Mouse (Mus musculus) C2C12 (cell line): ENCODE results near the gene Thrb. TPM values are rescaled to one million over a fixed set of nuclear protein-coding genes. Genes with fewer than 3 reads are reported as not detected.

Experiments used
- H3K27me3 ChIP-seq: one replicate; pipeline ENCODE4 v1.6.1; 2011; ENCODE audit not compliant: control insufficient read depth, insufficient read depth, insufficient read length
- H3K36me3 ChIP-seq: one replicate; pipeline ENCODE4 v1.6.1; 2011; ENCODE audit not compliant: control insufficient read depth, insufficient read depth
- H3K4me3 ChIP-seq: one replicate; pipeline ENCODE4 v1.5.1; 2011; ENCODE audit warnings: mild to moderate bottlenecking, control low read depth; ENCODE audit not compliant: poor library complexity, insufficient read depth, severe bottlenecking
- H3K79me2 ChIP-seq: one replicate; pipeline ENCODE4 v1.6.1; 2011; ENCODE audit not compliant: control insufficient read depth, insufficient read depth
- H3K79me3 ChIP-seq: one replicate; pipeline ENCODE4 v1.6.1; 2011; ENCODE audit warnings: low read depth, control low read depth
- H3ac ChIP-seq: one replicate; pipeline ENCODE3; 2011; ENCODE audit warnings: low read depth; ENCODE audit not compliant: control insufficient read depth, insufficient read length
- CEBPB ChIP-seq: IDR thresholded peaks from one replicate; pipeline ENCODE4 v1.6.1; 2011; ENCODE audit warnings: low read depth, mild to moderate bottlenecking, control low read depth, moderate library complexity
- CTCF ChIP-seq: IDR thresholded peaks from one replicate; pipeline ENCODE4 v1.5.1; 2011; ENCODE audit not compliant: control insufficient read depth, insufficient read depth, insufficient read length
- FOSL1 ChIP-seq: IDR thresholded peaks from one replicate; pipeline ENCODE4 v1.8.0; 2011; ENCODE audit warnings: mild to moderate bottlenecking, low read length; ENCODE audit not compliant: poor library complexity, insufficient read depth, severe bottlenecking
- MAX ChIP-seq: IDR thresholded peaks from one replicate; pipeline ENCODE4 v1.6.1; 2011; ENCODE audit warnings: mild to moderate bottlenecking, control low read depth
- MYOD1 ChIP-seq: IDR thresholded peaks from one replicate; pipeline ENCODE4 v1.6.1; 2011; ENCODE audit warnings: low read depth; ENCODE audit not compliant: control insufficient read depth, insufficient read length
- MYOG ChIP-seq: IDR thresholded peaks from one replicate; pipeline ENCODE4 v1.6.1; 2011; ENCODE audit not compliant: control insufficient read depth, insufficient read length; ENCODE audit errors: extremely low read depth
- USF1 ChIP-seq: IDR thresholded peaks from one replicate; pipeline ENCODE4 v1.6.1; 2011; ENCODE audit warnings: low read depth, mild to moderate bottlenecking, control low read depth, moderate library complexity
- polyA plus RNA-seq: library from polyadenylated mRNA; unstranded; fragments of >200 nt; fragmentation: generic; extraction: Trizol; gene quantifications from one replicate; pipeline ENCODE4 v1.2.1, GENCODE M21; 2012; ENCODE audit warnings: missing spikeins

Thrb gene
- polyA plus RNA-seq, 1 experiment, result 0.01 TPM

- H3K36me3 ChIP-seq, result no peaks in the 10 kb centered on the region
- H3K27me3 ChIP-seq, result no peaks in the 10 kb centered on the region
- no peak overlapping the region for H3K4me3 ChIP-seq
- no peaks in the 10 kb centered on the region for H3K79me3 ChIP-seq
- TF ChIP-seq CEBPB (no peak), MYOG (no peak), FOSL1 (no peak), CTCF (no peak), MAX (no peak), MYOD1 (no peak), USF1 (no peak)
- H3K79me2 ChIP-seq, result no peaks in the 10 kb centered on the region
- no peak overlapping the region for H3ac ChIP-seq
Measured at GRCm38 (mm10) chr14:17868326-17868725, 208.3 kb downstream of the Thrb start.

DNA sequence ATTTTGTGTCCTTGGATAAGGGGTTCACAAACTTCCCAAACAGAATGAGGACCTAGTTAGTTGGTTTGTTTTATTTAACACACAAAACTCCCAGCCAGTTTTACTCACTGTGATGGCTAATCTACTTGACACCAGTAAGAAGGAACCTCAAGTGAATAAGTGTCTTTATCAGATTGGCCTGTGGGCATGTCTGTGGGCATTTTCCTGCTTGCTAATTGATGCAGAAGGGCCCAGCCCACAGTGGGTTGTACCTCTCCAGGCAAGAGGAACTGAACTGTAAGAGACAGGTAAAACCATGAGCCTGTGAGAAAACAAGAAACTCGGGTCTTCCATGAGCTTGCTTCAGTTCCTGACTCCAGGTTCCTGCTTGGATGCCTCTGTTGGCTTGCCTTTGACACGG, 215.9 kb downstream of the Thrb start:
- no peaks in the 10 kb centered on the region for H3K27me3 ChIP-seq
- no peaks in the 10 kb centered on the region for H3K36me3 ChIP-seq
- TF ChIP-seq MAX (no peak), USF1 (no peak), CEBPB (no peak), FOSL1 (no peak), MYOG (no peak), MYOD1 (no peak), CTCF (no peak)
- no peaks in the 10 kb centered on the region for H3K79me3 ChIP-seq
- H3ac ChIP-seq, result no peak overlapping the region
- no peak overlapping the region for H3K4me3 ChIP-seq
- H3K79me2 ChIP-seq, result no peaks in the 10 kb centered on the region

- Histone ChIP-seq H3K36me3 (no peaks in the 10 kb centered on the region), H3K79me2 (no peaks in the 10 kb centered on the region), H3K4me3 (no peak overlapping the region), H3ac (no peak overlapping the region), H3K27me3 (no peaks in the 10 kb centered on the region), H3K79me3 (no peaks in the 10 kb centered on the region)
- no peak for TF ChIP-seq MYOD1
- TF ChIP-seq CTCF, result no peak
- no peak for TF ChIP-seq CEBPB
- TF ChIP-seq FOSL1, result no peak
- TF ChIP-seq USF1, result no peak
- no peak for TF ChIP-seq MAX
Measured at GRCm38 (mm10) chr14:17879446-17879845, 219.4 kb downstream of the Thrb start.

DNA sequence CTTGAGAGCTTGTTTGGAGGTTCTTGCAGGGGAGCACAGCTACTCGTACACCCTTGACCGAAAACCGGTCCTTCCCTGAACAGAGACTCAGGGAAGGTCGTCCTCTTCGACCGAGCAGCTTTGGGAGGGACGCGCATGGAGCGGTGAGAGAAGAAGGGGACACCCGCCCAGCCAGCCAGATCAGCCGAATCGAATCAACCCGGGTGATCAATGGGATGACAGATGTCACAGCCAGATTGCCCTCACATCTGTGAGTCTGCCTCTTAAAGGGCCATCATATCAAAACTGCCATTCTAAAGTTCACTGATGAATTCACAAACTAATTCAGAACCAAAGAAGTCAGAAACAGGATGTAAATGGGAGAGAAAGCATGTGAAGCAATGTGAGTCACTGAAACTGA, 224.8 kb downstream of the Thrb start:
- Histone ChIP-seq H3K79me2 (no peaks in the 10 kb centered on the region), H3K79me3 (no peaks in the 10 kb centered on the region), H3K4me3 (no peak overlapping the region), H3ac (no peak overlapping the region), H3K27me3 (no peaks in the 10 kb centered on the region), H3K36me3 (no peaks in the 10 kb centered on the region)
- TF ChIP-seq MYOD1, result no peak
- no peak for TF ChIP-seq MYOG
- no peak for TF ChIP-seq USF1
- no peak for TF ChIP-seq CEBPB
- no peak for TF ChIP-seq FOSL1
- TF ChIP-seq MAX, result no peak
- no peak for TF ChIP-seq CTCF

- Histone ChIP-seq H3K36me3 (no peaks in the 10 kb centered on the region), H3ac (no peak overlapping the region)
Measured at GRCm38 (mm10) chr14:17885320-17885719, 225.3 kb downstream of the Thrb start.

DNA sequence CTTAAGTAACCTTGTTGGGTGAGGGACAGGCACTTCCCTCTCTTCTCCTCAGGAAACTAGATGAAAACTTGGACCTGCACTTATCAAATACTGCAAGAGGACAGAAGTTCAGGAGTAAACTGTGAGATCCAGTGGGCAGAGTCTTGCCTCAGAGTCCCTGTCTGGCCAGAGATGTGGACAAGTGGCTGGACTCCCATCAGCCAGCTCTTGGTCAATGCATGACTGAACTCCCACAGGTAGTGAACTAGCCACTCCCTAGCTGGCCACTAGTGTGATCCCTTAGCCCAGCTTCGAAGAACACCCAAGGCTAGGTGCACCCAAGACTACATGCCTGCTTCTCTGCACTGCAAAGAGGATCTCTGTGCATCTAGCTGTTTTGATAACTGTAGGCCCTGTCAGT, 234.7 kb downstream of the Thrb start:
- Histone ChIP-seq H3K4me3 (no peak overlapping the region), H3K79me3 (no peaks in the 10 kb centered on the region), H3K79me2 (no peaks in the 10 kb centered on the region), H3K27me3 (no peaks in the 10 kb centered on the region), H3K36me3 (no peaks in the 10 kb centered on the region), H3ac (no peak overlapping the region)
- TF ChIP-seq CEBPB (no peak), USF1 (no peak), MAX (no peak), FOSL1 (no peak), MYOD1 (no peak), CTCF (no peak), MYOG (no peak)

More at GRCm38 (mm10) chr14:17885320-17885719, 225.3 kb downstream of the Thrb start:
- no peak for TF ChIP-seq MYOD1
- no peak for TF ChIP-seq CTCF
- TF ChIP-seq MAX, result no peak
- TF ChIP-seq USF1, result no peak
- TF ChIP-seq FOSL1, result no peak
- no peak for TF ChIP-seq MYOG
- no peak for TF ChIP-seq CEBPB
- Histone ChIP-seq H3K79me3 (no peaks in the 10 kb centered on the region), H3K27me3 (no peaks in the 10 kb centered on the region), H3K79me2 (no peaks in the 10 kb centered on the region), H3K4me3 (no peak overlapping the region)
